Mouse (Mus musculus) E14TG2a.4 (cell line): ENCODE results near the gene Peg12.
A peak's percentile ranks its signal among the peaks of the same experiment; 100 is the strongest.

Source experiments
- H3K27me3 ChIP-seq: 2 replicates; pipeline ENCODE4 v1.6.1; 2014; ENCODE audit warnings: low read length, control low read depth; ENCODE audit not compliant: insufficient read depth
- H3K36me3 ChIP-seq: 2 replicates; pipeline ENCODE4 v1.6.1; 2014; ENCODE audit warnings: low read length, control low read depth; ENCODE audit not compliant: insufficient read depth
- H3K4me1 ChIP-seq: replicated peaks from 2 replicates; pipeline ENCODE4 v1.6.1; 2014; ENCODE audit warnings: low read depth, low read length, control low read depth
- H3K4me3 ChIP-seq: replicated peaks from 2 replicates; pipeline ENCODE4 v1.5.1; 2014; ENCODE audit warnings: mild to moderate bottlenecking, low read length
- H3K9me3 ChIP-seq: 2 replicates; pipeline ENCODE4 v1.6.1; 2014; ENCODE audit warnings: low read length, control low read depth
- CTCF ChIP-seq: conservative IDR thresholded peaks from 2 replicates; pipeline ENCODE4 v1.5.1; 2014; ENCODE audit warnings: low read length
- NANOG ChIP-seq: IDR thresholded peaks from 2 replicates; pipeline ENCODE4 v1.6.1; 2014; ENCODE audit warnings: borderline replicate concordance, low read length, mixed read lengths
- POU5F1 ChIP-seq: IDR thresholded peaks from 2 replicates; pipeline ENCODE4 v1.6.1; 2014; ENCODE audit warnings: low read length, borderline replicate concordance

Gene Peg12

GRCm38 (mm10) chr7:62433243-62433642 is 31.1 kb downstream of the Peg12 start:
- Histone ChIP-seq H3K4me1 (0 out of 2 replicates have a peak, but pooled peaks cover 2% of the 10 kb centered on the region), H3K36me3 (no peaks in the 10 kb centered on the region), H3K4me3 (no peak overlapping the region), H3K27me3 (peaks cover 22% of the 10 kb centered on the region), H3K9me3 (no peaks in the 10 kb centered on the region)
- TF ChIP-seq NANOG (no peak), CTCF (peak; percentile 69)

GRCm38 (mm10) chr7:62428337-62428736 is 36.0 kb downstream of the Peg12 start:
- Histone ChIP-seq H3K4me3 (no peak overlapping the region), H3K4me1 (0 out of 2 replicates have a peak, but pooled peaks cover 2% of the 10 kb centered on the region), H3K9me3 (no peaks in the 10 kb centered on the region), H3K27me3 (peaks cover 26% of the 10 kb centered on the region), H3K36me3 (no peaks in the 10 kb centered on the region)
- peak; percentile 91 for TF ChIP-seq CTCF
- TF ChIP-seq NANOG: no peak

- Histone ChIP-seq H3K27me3 (peaks cover 16% of the 10 kb centered on the region), H3K9me3 (peaks cover 5% of the 10 kb centered on the region; the same call in 1 of the 2 replicates), H3K36me3 (no peaks in the 10 kb centered on the region), H3K4me1 (peaks cover 10% of the 10 kb centered on the region), H3K4me3 (no peak overlapping the region)
- no peak for TF ChIP-seq NANOG
- no peak for TF ChIP-seq CTCF
- TF ChIP-seq POU5F1: no peak
These were observed 41.1 kb downstream of the Peg12 start for GRCm38 (mm10) chr7:62423210-62423609.

GRCm38 (mm10) chr7:62420566-62420965 is 43.7 kb downstream of the Peg12 start:
- Histone ChIP-seq H3K27me3 (peaks cover 5% of the 10 kb centered on the region; the same call in 1 of the 2 replicates), H3K4me3 (peak overlapping the region; percentile 100), H3K4me1 (peaks cover 27% of the 10 kb centered on the region), H3K36me3 (no peaks in the 10 kb centered on the region), H3K9me3 (peaks cover 5% of the 10 kb centered on the region; the same call in 1 of the 2 replicates)
- TF ChIP-seq POU5F1 (no peak), CTCF (no peak), NANOG (no peak)

- Histone ChIP-seq H3K36me3 (no peaks in the 10 kb centered on the region), H3K4me3 (peak within 1 kb of the TSS; percentile 100), H3K27me3 (peaks cover 5% of the 10 kb centered on the region; the same call in 1 of the 2 replicates), H3K9me3 (peaks cover 5% of the 10 kb centered on the region; the same call in 1 of the 2 replicates), H3K4me1 (peaks cover 29% of the 10 kb centered on the region)
- no peak for TF ChIP-seq POU5F1
- no peak for TF ChIP-seq NANOG
- no peak for TF ChIP-seq CTCF
These were observed 44.6 kb downstream of the Peg12 start, which contains the start of gene Mkrn3 for GRCm38 (mm10) chr7:62419493-62420360. Gene Mkrn3, minus strand, starts transcription at chr7:62420139.

- Histone ChIP-seq H3K36me3 (no peaks in the 10 kb centered on the region), H3K4me1 (peaks cover 29% of the 10 kb centered on the region), H3K9me3 (peaks cover 5% of the 10 kb centered on the region; the same call in 1 of the 2 replicates), H3K27me3 (peaks cover 5% of the 10 kb centered on the region; the same call in 1 of the 2 replicates), H3K4me3 (peak overlapping the region; percentile 100)
- TF ChIP-seq POU5F1 (no peak), CTCF (no peak), NANOG (no peak)
These were observed 45.2 kb downstream of the Peg12 start for GRCm38 (mm10) chr7:62419105-62419492.

GRCm38 (mm10) chr7:62418346-62418745 is 46.0 kb downstream of the Peg12 start:
- H3K4me1 ChIP-seq: peaks cover 29% of the 10 kb centered on the region

GRCm38 (mm10) chr7:62416173-62416572 is 48.1 kb downstream of the Peg12 start:
- Histone ChIP-seq H3K27me3 (peaks cover 7% of the 10 kb centered on the region; the same call in 1 of the 2 replicates), H3K36me3 (no peaks in the 10 kb centered on the region), H3K4me3 (no peak overlapping the region), H3K4me1 (peaks cover 29% of the 10 kb centered on the region), H3K9me3 (peaks cover 5% of the 10 kb centered on the region; the same call in 1 of the 2 replicates)
- TF ChIP-seq CTCF (no peak), NANOG (no peak), POU5F1 (no peak)

More at GRCm38 (mm10) chr7:62418346-62418745, 46.0 kb downstream of the Peg12 start:
- TF ChIP-seq CTCF (no peak), POU5F1 (no peak), NANOG (no peak)
- Histone ChIP-seq H3K4me3 (peak overlapping the region; percentile 100), H3K36me3 (no peaks in the 10 kb centered on the region), H3K9me3 (peaks cover 5% of the 10 kb centered on the region; the same call in 1 of the 2 replicates), H3K27me3 (peaks cover 4% of the 10 kb centered on the region; the same call in 1 of the 2 replicates)
